Mouse (Mus musculus): Measurements from ENCODE around the gene Tmco4. TPM values are rescaled to one million over a fixed set of nuclear protein-coding genes. Genes with fewer than 3 reads are reported as not detected.

Tmco4 gene
- total RNA-seq, 2 experiments from 2014 or later, result 5.2 to 17.6 TPM

GRCm38 (mm10) chr4:139054300-139054923, 81.7 kb downstream of the Tmco4 start:
- no peak for ATAC-seq (ENCODE audit: poor library complexity, severe bottlenecking)

- ATAC-seq (ENCODE audit: poor library complexity, severe bottlenecking), result no peak
Measured at GRCm38 (mm10) chr4:139055336-139055735, 82.6 kb downstream of the Tmco4 start.

- ATAC-seq (ENCODE audit: poor library complexity, severe bottlenecking), result no peak
Measured at GRCm38 (mm10) chr4:139055744-139056143, 83.1 kb downstream of the Tmco4 start.

DNA sequence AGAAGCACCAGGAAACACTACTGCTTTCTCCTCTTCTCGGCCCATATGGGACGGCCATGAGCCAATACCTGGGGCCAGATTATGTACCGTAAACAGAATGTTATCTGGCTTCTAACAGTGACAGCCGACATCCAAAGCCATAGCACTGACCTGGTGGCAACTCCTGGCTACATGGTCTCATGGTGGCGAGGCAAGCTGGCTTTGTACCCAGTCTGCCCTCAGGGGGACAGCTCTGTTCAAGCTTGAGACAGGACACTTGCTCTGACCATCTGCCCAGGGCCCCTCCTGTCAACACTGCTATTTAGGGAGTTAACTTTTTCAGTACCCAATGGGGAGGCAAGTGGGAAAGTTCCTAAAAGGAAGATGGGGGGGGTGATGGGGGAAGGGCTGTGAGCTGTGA, 84.6 kb downstream of the Tmco4 start:
- no peak for ATAC-seq (ENCODE audit: poor library complexity, severe bottlenecking)

DNA sequence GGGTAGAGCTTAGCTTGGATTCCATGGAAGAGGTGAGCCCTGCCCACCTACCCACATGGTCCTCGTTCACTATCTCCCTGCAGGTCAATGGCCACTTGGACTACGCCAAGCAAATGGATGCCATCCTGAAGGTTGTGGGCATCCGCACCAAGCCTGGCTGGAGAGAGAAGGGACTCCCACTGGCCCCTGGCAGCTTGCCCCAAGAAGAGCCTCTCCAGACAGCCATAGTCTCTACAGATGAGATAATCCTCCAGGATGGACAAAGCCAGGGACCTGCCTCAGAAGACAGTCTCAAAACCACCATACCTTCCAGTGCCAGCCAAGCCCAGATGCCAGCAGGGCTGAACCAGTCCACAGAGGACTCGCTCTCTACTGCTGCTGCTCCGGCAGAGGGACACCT, 85.3 kb downstream of the Tmco4 start:
- no peak for ATAC-seq (ENCODE audit: poor library complexity, severe bottlenecking)

DNA sequence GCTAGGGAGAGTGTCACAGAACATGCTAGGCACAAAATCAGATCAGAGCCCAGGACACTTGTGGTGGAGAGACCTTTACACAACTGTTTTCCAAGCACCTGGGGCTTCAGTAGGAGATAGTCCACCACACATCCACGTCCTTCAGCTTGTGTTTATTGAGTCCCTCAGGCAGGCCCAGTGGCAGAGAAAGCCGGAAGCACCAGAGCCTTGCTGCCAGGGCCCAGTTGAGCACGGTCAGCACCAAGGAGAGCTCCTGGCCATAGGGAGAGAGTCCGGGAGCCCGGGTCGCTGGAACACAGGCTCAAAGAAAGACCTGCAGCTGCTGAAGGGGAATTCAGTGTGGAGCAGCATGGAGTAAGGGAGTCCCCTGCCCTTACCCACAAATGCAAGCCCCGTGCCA, 86.9 kb downstream of the Tmco4 start:
- no peak for ATAC-seq (ENCODE audit: poor library complexity, severe bottlenecking)

DNA sequence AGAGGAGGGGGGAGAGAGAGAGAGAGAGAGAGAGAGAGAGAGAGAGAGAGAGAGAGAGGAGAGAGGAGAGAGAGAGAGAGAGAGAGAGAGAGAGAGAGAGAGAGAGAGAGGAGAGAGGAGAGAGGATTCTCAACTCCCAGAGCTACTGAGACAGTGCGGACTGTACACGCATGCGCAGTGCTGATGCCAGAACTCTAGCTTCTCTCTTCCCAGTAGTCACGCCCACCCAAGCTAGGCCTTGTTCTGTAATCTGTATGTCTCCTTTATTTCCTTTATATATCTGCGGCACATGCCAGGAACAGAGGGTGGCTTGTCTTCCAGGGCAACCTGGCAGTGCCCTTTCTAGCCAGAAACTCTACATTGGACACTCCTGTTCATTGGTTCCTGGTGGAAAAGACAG, 92.1 kb downstream of the Tmco4 start:
- no peak for ATAC-seq (ENCODE audit: poor library complexity, severe bottlenecking)

DNA sequence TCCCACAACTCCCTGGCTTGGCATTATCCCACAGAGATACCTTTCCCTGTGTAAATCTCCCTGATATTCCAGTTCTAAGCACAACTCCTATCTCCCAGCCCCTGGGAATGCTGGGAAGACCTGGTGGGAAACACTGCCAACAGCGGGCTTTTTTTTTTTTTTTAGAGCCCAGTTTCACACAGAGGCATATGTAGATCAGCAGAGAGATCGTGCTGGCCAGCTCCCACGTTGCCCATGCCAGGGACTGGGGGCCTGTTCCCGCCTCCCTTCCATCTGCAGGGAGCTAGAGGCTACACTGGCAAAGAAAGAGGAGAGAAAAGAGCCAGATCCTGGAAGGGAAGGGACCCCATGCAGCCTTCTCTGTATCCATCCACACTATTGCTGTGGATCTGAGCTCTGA, 95.6 kb downstream of the Tmco4 start:
- no peak for ATAC-seq (ENCODE audit: poor library complexity, severe bottlenecking)

- no peak for ATAC-seq (ENCODE audit: poor library complexity, severe bottlenecking)
Measured at GRCm38 (mm10) chr4:139074060-139074459, 101.4 kb downstream of the Tmco4 start.

DNA sequence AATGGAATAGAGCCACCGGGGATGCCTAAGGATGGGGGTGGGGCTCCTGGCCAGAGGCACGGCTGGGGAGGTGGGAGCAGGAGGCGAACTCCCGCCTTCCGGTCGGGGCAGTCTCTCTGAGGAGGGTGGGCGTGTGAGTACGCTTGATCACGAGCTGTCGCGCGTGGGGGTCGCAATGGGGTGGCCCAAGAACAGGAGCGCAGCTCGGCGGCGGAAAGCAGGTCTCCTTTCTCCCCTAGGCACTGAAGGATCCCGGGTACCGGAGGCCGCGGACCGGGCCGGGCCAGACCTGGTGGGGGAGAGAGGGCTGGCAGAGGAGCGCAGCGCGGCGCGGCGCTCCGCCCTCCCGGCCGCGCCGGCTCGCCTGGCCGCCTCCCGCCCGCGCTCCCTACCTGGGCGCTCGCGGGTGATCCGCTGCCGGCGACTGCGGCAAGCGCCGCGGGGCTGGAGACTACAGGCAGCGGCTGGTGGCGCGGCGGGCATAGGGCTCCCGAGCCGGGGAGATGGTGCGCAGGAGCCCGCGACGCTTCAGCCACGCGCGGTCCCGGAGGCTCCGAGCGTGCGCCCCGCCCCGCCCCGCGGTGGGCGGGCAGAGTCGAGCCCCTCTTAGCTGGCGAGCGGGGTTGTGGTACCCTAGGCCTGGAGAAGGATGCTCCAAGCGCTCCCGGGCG, 102.5 kb downstream of the Tmco4 start, which contains the start of gene Htr6:
Gene Htr6 (minus strand): TSS at position 530 of the 671 bp plus-strand sequence.
- ATAC-seq (ENCODE audit: poor library complexity, severe bottlenecking), result no peak

- no peak for ATAC-seq (ENCODE audit: poor library complexity, severe bottlenecking)
Measured at GRCm38 (mm10) chr4:139075915-139076314, 103.2 kb downstream of the Tmco4 start.

GRCm38 (mm10) chr4:139078313-139078712, 105.6 kb downstream of the Tmco4 start:
- ATAC-seq (ENCODE audit: poor library complexity, severe bottlenecking), result peak; percentile 52

DNA sequence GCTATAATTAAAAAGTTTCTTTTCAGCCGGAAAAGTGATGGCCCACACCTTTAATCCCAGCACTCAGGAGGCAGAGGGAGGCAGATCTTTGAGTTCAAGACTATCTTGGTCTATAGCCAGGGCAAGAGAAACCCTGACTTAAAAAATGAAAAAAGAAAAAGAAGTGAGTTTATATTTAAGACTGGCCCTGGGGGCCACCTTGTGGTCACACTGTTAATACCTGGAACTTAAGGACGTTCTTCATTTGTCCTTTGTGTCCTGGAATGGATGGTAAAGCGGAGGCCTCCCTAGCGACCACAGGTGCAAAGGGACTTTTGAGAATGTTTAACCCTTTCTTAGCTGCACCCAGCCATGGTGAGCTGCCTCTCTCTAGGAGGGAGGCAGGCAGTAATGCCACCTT, 106.0 kb downstream of the Tmco4 start:
- ATAC-seq (ENCODE audit: poor library complexity, severe bottlenecking), result no peak

DNA sequence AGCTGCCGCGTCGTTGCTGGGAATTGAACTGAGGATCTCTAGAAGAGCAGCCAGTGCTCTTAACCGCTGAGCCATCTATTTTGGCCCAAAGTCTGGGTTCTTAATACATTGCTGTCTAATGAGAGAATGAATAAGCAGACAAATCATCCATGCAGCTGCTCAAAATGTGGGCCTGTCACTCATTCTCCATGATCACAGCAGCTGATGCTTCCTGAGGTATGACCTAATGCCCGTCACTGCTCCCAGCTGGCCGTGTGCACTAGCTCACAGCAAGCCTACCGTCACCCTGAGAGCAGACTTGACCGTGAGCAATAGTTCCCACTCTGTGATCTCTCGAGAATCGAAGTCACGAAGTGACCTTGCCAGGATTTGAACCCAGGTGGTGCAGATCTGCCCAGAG, 106.8 kb downstream of the Tmco4 start:
- ATAC-seq (ENCODE audit: poor library complexity, severe bottlenecking), result no peak

DNA sequence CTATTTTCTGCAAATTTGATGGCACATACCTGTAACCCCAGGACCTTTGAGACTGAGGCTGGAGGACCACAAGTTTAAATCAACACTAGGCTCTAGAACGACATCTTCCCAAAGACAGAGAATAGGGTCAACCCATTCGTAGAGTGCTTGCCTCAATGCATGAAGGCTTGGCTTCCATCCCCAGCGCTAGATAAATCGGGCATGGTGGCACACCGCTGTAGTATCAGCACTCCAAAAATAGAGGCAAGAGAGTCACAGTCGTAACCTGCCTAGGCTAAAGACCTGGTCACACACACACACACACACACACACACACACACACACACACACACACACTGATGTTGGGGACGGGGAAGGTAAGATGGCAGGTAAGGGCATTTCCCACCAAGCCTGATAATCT, 107.6 kb downstream of the Tmco4 start:
- ATAC-seq (ENCODE audit: poor library complexity, severe bottlenecking), result no peak

DNA sequence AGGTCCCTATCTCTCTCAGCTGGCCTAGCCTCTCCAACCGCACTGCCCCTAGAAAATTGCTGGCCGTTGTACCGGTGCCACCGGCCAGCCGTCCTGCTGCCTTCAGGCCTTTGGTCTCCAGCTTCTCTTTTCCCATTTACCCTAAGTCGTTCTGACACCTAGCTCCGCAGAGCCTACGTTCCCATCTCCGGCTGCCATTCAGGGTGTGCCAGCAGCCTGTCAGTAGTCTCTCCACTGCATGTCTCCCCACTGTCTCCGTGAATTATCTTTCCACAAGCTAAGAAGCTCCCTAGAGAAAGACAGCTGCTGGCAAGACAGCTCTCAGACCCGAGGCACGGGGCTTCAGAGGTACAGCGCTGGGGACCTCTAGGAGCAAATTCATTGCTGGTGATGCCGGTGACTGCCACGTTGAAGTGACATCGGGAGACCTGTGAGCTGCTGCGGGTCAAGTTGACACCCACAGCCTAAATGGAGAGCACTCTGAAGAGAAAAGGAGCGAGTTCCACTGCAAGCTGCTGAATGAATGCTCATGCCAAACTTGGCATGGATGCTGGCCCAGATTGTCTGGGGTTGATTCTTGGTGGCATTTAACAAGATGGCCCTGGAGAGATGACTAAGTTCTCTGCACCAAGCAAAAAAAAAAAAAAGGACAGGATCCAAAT, 108.7 kb downstream of the Tmco4 start:
- no peak for ATAC-seq (ENCODE audit: poor library complexity, severe bottlenecking)

- ATAC-seq (ENCODE audit: poor library complexity, severe bottlenecking), result no peak
Measured at GRCm38 (mm10) chr4:139082790-139083564, 110.3 kb downstream of the Tmco4 start.

DNA sequence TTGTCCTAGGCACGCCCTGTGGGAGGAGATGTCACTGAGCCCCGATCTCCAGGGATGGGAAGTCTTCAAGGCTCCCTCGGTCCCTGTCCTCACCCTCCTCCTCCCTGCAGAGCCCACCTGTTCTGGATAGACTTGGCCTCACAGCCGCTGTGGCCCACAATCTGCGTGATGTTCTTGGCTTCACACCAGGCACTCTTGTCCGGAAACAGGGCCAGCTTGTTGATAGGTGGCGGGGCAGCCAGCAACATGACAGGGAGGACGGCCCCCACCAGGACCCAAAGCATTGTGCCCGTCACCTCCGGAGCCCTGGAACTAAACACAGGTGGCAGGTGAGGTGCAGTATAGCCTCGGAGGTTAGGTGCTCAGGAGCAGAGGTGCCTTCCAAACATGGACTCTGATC, 112.6 kb downstream of the Tmco4 start:
- ATAC-seq (ENCODE audit: poor library complexity, severe bottlenecking), result no peak

DNA sequence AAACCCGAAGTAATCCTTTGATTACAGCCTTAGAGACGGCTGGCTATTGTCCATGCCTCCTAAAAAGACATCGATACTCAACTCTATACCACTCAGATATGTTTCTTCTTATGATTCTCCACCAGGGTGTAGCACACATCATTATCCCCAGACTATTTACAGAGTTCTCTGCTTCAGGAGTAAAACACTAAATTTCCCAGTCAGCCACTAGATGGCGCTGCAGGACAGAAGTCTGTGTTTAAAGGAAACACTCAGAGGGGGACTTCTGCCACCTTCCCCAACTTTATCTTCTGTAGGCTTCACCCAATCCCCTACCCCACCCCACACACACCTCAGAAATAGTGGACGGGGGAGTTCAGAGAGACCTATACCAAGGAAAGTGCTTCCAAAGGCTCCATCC, 113.3 kb downstream of the Tmco4 start:
- peak; percentile 69 for ATAC-seq (ENCODE audit: poor library complexity, severe bottlenecking)

GRCm38 (mm10) chr4:139086984-139087383, 114.3 kb downstream of the Tmco4 start:
- 0 out of 2 replicates have a peak, but pooled peaks have one; percentile 26 for ATAC-seq (ENCODE audit: poor library complexity, severe bottlenecking)

DNA sequence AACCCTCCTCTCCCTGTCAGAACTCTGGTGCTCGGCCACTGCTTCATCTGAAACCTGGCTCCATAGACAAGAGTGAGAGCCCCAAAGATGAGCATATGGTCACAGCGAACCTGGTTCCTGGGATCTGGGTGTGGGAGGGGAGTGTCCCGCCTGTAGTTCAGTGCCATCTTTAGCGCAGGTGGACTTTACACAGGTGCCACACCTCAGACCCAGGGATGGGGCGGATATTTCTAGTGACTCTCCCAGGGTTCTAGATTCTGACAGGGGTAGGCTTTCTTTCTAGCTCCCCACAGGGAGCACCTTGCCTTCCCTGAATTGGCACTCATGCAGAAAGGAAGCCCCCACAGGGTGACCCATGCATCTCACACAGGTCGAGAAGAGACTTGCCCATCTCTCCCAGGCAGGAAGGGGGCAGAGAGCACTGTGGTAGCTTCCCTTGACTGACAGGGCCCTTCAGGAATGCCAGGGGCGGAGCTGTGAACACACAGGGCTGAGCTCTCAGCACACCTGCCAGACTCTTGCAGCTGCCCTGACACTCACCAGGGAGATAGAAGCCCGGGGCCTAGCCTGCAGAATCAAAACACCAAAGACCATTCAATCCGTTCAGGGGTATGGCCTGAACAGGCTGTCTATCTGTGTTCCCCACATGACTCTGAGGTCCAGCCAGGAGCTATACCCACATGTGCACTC, 116.4 kb downstream of the Tmco4 start:
- no peak for ATAC-seq (ENCODE audit: poor library complexity, severe bottlenecking)

Data from megakaryocyte, adult 5-6 weeks (primary cell).